Mouse (Mus musculus) erythroid progenitor cell, adult 5-6 weeks (primary cell): ENCODE measurements around the gene Rufy3. TPM values are rescaled to one million over a fixed set of nuclear protein-coding genes. Genes with fewer than 3 reads are reported as not detected.

ENCODE experiments used
- ATAC-seq: replicated peaks from 2 replicates; pipeline ENCODE4 v1.8.0; 2016; ENCODE audit warnings: moderate number of reproducible peaks, mild to moderate bottlenecking, moderate TSS enrichment, inconsistent platforms; ENCODE audit not compliant: poor library complexity, low FRiP score, severe bottlenecking
- total RNA-seq, 2 experiments: library from RNA; stranded (forward) in 1 of 2; stranded (reverse) in 1 of 2; fragments of 150-400 nt in 1 of 2; fragments of 186-747, 209-891 nt in 1 of 2; gene quantifications; 2 replicates each; pipeline versions ENCODE4 v1.2.3 to v1.2.4; 2015 to 2017; ENCODE audit warnings: low replicate concordance in 2 of 2

The Rufy3 gene
- total RNA-seq, 2 experiments from 2014 or later: 0.42 to 9.3 TPM

- no peak for ATAC-seq
These were observed 4.7 kb downstream of the Rufy3 start for GRCm38 (mm10) chr5:88569541-88569940.

- ATAC-seq: no peak
These were observed 10.0 kb downstream of the Rufy3 start for GRCm38 (mm10) chr5:88574829-88575228.

GRCm38 (mm10) chr5:88575506-88576338 lies 10.9 kb downstream of the Rufy3 start:
- no peak for ATAC-seq

GRCm38 (mm10) chr5:88580681-88581080 lies 15.8 kb downstream of the Rufy3 start:
- no peak for ATAC-seq

GRCm38 (mm10) chr5:88581343-88581742 lies 16.5 kb downstream of the Rufy3 start:
- no peak for ATAC-seq

GRCm38 (mm10) chr5:88583271-88584031 lies 18.6 kb downstream of the Rufy3 start:
- no peak for ATAC-seq

- ATAC-seq: no peak
These were observed 19.2 kb downstream of the Rufy3 start for GRCm38 (mm10) chr5:88584061-88584460.

- ATAC-seq: peak; percentile 5; the same call in 1 of the 2 replicates
These were observed 21.8 kb downstream of the Rufy3 start for GRCm38 (mm10) chr5:88586407-88587174.

GRCm38 (mm10) chr5:88587211-88587934 lies 22.5 kb downstream of the Rufy3 start:
- peak; percentile 54; the same call in 1 of the 2 replicates for ATAC-seq

- no peak for ATAC-seq
These were observed 23.6 kb downstream of the Rufy3 start for GRCm38 (mm10) chr5:88588481-88588880.

GRCm38 (mm10) chr5:88593421-88594172 lies 28.8 kb downstream of the Rufy3 start:
- no peak for ATAC-seq

- no peak for ATAC-seq
These were observed 29.3 kb downstream of the Rufy3 start for GRCm38 (mm10) chr5:88594173-88594569.

GRCm38 (mm10) chr5:88595537-88596455 lies 31.0 kb downstream of the Rufy3 start:
- ATAC-seq: no peak

GRCm38 (mm10) chr5:88598961-88599360 lies 34.1 kb downstream of the Rufy3 start:
- ATAC-seq: no peak

GRCm38 (mm10) chr5:88602030-88602429 lies 37.2 kb downstream of the Rufy3 start:
- no peak for ATAC-seq

- ATAC-seq: no peak
These were observed 37.9 kb downstream of the Rufy3 start for GRCm38 (mm10) chr5:88602713-88603112.

- no peak for ATAC-seq
These were observed 39.2 kb downstream of the Rufy3 start for GRCm38 (mm10) chr5:88604046-88604445.
